Mouse (Mus musculus) forebrain, embryonic 14.5 days (tissue): Measurements from ENCODE around the gene Ifitm5. TPM values are rescaled to one million over a fixed set of nuclear protein-coding genes. Genes with fewer than 3 reads are reported as not detected.

Experiments
- ATAC-seq: fragments of 200-750 bp; cut with Nextera tagmentation; 2 replicates; pipeline ENCODE4 v1.8.0; 2017; ENCODE audit warnings: mild to moderate bottlenecking, moderate library complexity
- DNase-seq: peaks from one replicate; pipeline ENCODE4 v3.0.0-alpha.2; 2015; ENCODE audit warnings: low spot score
- H3K27ac ChIP-seq: fragments of 300-500 bp; sonication (generic); 2 replicates; pipeline ENCODE4 v1.5.1; 2014; ENCODE audit warnings: low read depth, mild to moderate bottlenecking, control low read depth, low read length, moderate library complexity
- H3K27me3 ChIP-seq: fragments of 300-500 bp; sonication (generic); replicated peaks from 2 replicates; pipeline ENCODE4 v1.6.1; 2014; ENCODE audit warnings: low read length, control low read depth, mixed read lengths; ENCODE audit not compliant: control insufficient read depth, insufficient read depth
- H3K36me3 ChIP-seq: fragments of 300-500 bp; sonication (generic); 2 replicates; pipeline ENCODE4 v1.6.1; 2014; ENCODE audit warnings: low read length, control low read depth; ENCODE audit not compliant: control insufficient read depth, insufficient read depth
- H3K4me1 ChIP-seq: fragments of 300-500 bp; sonication (generic); 2 replicates; pipeline ENCODE4 v1.6.1; 2014; ENCODE audit warnings: antibody characterized with exemption, low read length, control low read depth; ENCODE audit not compliant: control insufficient read depth, insufficient read depth
- H3K4me2 ChIP-seq: fragments of 300-500 bp; sonication (generic); 2 replicates; pipeline ENCODE4 v1.6.1; 2014; ENCODE audit warnings: mild to moderate bottlenecking, control low read depth, low read length
- H3K4me3 ChIP-seq: fragments of 300-500 bp; sonication (generic); 2 replicates; pipeline ENCODE4 v1.5.1; 2014; ENCODE audit warnings: low read depth, low read length, control low read depth
- H3K9ac ChIP-seq: fragments of 300-500 bp; sonication (generic); 2 replicates; pipeline ENCODE4 v1.6.1; 2014; ENCODE audit warnings: mild to moderate bottlenecking, low read length, control low read depth, moderate library complexity
- H3K9me3 ChIP-seq: fragments of 300-500 bp; sonication (generic); replicated peaks from 2 replicates; pipeline ENCODE4 v1.6.1; 2016; ENCODE audit warnings: low read length, control low read depth, mixed read lengths; ENCODE audit not compliant: control insufficient read depth
- WGBS: fragments of 180-500 bp; shearing (Covaris S2); extraction: QIAGEN DNeasy Blood & Tissue Kit; methylation state at CpG from one replicate; pipeline ENCODE4 v1.1.7; 2014; 5-methylcytosine and 5-hydroxymethylcytosine counted together
- polyA plus RNA-seq: library from polyadenylated mRNA; unstranded; fragments of >200 nt; fragmentation: Nextera tagmentation; extraction: Ambion mirVana; gene quantifications from 2 replicates; pipeline ENCODE4 v1.2.1, GENCODE M21; 2014

Gene Ifitm5
- polyA plus RNA-seq, 1 experiment from 2014 or later, result not detected

GRCm38 (mm10) chr7:140938896-140939295 is 11.2 kb downstream of the Ifitm5 start:
- ATAC-seq (no peak), DNase-seq (no peak)
- no peaks in the 10 kb centered on the region for H3K36me3 ChIP-seq
- H3K4me1 ChIP-seq, result no peaks in the 10 kb centered on the region
- no peaks in the 10 kb centered on the region for H3K9me3 ChIP-seq
- H3K4me2 ChIP-seq, result no peak overlapping the region
- 26% methylated on average over 2 of the region's 2 CpGs for WGBS
- no peak overlapping the region for H3K4me3 ChIP-seq
- no peak overlapping the region for H3K9ac ChIP-seq
- H3K27ac ChIP-seq, result no peak overlapping the region
- no peaks in the 10 kb centered on the region for H3K27me3 ChIP-seq

- WGBS, result 43% methylated on average over 3 of the region's 3 CpGs
- Histone ChIP-seq H3K9ac (no peak overlapping the region), H3K27me3 (no peaks in the 10 kb centered on the region), H3K36me3 (no peaks in the 10 kb centered on the region), H3K4me3 (no peak overlapping the region), H3K4me2 (no peak overlapping the region), H3K4me1 (no peaks in the 10 kb centered on the region), H3K27ac (no peak overlapping the region), H3K9me3 (no peaks in the 10 kb centered on the region)
- DNase-seq (no peak), ATAC-seq (no peak)
These were observed 11.7 kb downstream of the Ifitm5 start for GRCm38 (mm10) chr7:140938436-140938835.

GRCm38 (mm10) chr7:140927181-140927580 is 22.9 kb downstream of the Ifitm5 start:
- H3K4me3 ChIP-seq, result no peak overlapping the region
- H3K36me3 ChIP-seq, result no peaks in the 10 kb centered on the region
- no peak overlapping the region for H3K27ac ChIP-seq
- no peaks in the 10 kb centered on the region; the same call in 1 of the 2 replicates for H3K4me1 ChIP-seq
- DNase-seq (no peak), ATAC-seq (no peak)
- no peak overlapping the region for H3K9ac ChIP-seq
- H3K9me3 ChIP-seq, result no peaks in the 10 kb centered on the region
- no peak overlapping the region for H3K4me2 ChIP-seq
- peaks cover 26% of the 10 kb centered on the region for H3K27me3 ChIP-seq
- WGBS, result 93% methylated on average over 6 of the region's 6 CpGs

- ATAC-seq (peak; percentile 40; the same call in 1 of the 2 replicates), DNase-seq (no peak)
- no peaks in the 10 kb centered on the region for H3K9me3 ChIP-seq
- H3K4me1 ChIP-seq, result no peaks in the 10 kb centered on the region; the same call in 1 of the 2 replicates
- H3K4me3 ChIP-seq, result peak overlapping the region; percentile 42
- H3K9ac ChIP-seq, result peak overlapping the region; percentile 55
- no peaks in the 10 kb centered on the region for H3K36me3 ChIP-seq
- peak overlapping the region; percentile 93 for H3K4me2 ChIP-seq
- H3K27ac ChIP-seq, result no peak overlapping the region
- peaks cover 47% of the 10 kb centered on the region for H3K27me3 ChIP-seq
- 20% methylated on average over 30 of the region's 30 CpGs for WGBS
These were observed 26.9 kb downstream of the Ifitm5 start for GRCm38 (mm10) chr7:140923070-140923775.

- peak; percentile 46 for ATAC-seq
- DNase-seq, result peak; percentile 55
- 1% methylated on average over 49 of the region's 49 CpGs for WGBS
- Histone ChIP-seq H3K27me3 (peaks cover 47% of the 10 kb centered on the region), H3K36me3 (no peaks in the 10 kb centered on the region), H3K4me3 (peak overlapping the region; percentile 42), H3K27ac (no peak overlapping the region), H3K4me2 (peak overlapping the region; percentile 93), H3K9me3 (no peaks in the 10 kb centered on the region), H3K9ac (peak overlapping the region; percentile 55), H3K4me1 (no peaks in the 10 kb centered on the region; the same call in 1 of the 2 replicates)
These were observed 27.6 kb downstream of the Ifitm5 start for GRCm38 (mm10) chr7:140922398-140923069.

- DNase-seq (no peak), ATAC-seq (no peak)
- no peaks in the 10 kb centered on the region for H3K9me3 ChIP-seq
- H3K4me3 ChIP-seq, result 0 out of 2 replicates have a peak overlapping the region, but pooled peaks have one; percentile 42
- H3K4me2 ChIP-seq, result peak overlapping the region; percentile 93; the same call in 1 of the 2 replicates
- peaks cover 47% of the 10 kb centered on the region for H3K27me3 ChIP-seq
- H3K9ac ChIP-seq, result no peak overlapping the region
- H3K4me1 ChIP-seq, result no peaks in the 10 kb centered on the region; the same call in 1 of the 2 replicates
- H3K27ac ChIP-seq, result no peak overlapping the region
- H3K36me3 ChIP-seq, result no peaks in the 10 kb centered on the region
- WGBS, result 33% methylated on average over 22 of the region's 22 CpGs
These were observed 28.7 kb downstream of the Ifitm5 start for GRCm38 (mm10) chr7:140921225-140921975.

- no peaks in the 10 kb centered on the region; the same call in 1 of the 2 replicates for H3K4me1 ChIP-seq
- 77% methylated on average over 8 of the region's 8 CpGs for WGBS
- H3K9ac ChIP-seq, result no peak within 1 kb of the TSS
- H3K27ac ChIP-seq, result no peak within 1 kb of the TSS
- no peak for DNase-seq
- no peaks in the 10 kb centered on the region for H3K9me3 ChIP-seq
- no peak within 1 kb of the TSS; the same call in 1 of the 2 replicates for H3K4me2 ChIP-seq
- peaks cover 47% of the 10 kb centered on the region for H3K27me3 ChIP-seq
- H3K4me3 ChIP-seq, result 0 out of 2 replicates have a peak within 1 kb of the TSS, but pooled peaks have one; percentile 42
- ATAC-seq, result no peak
- no peaks in the 10 kb centered on the region for H3K36me3 ChIP-seq
These were observed 29.6 kb downstream of the Ifitm5 start, which contains the start of gene Nlrp6 for GRCm38 (mm10) chr7:140920418-140921029. TSS of gene Nlrp6 (plus strand) at chr7:140920902.

- no peak overlapping the region for H3K4me3 ChIP-seq
- WGBS, result 84% methylated on average over 4 of the region's 4 CpGs
- no peak for DNase-seq
These were observed 30.2 kb downstream of the Ifitm5 start for GRCm38 (mm10) chr7:140919911-140920310.

More at GRCm38 (mm10) chr7:140919911-140920310, 30.2 kb downstream of the Ifitm5 start:
- H3K9me3 ChIP-seq, result no peaks in the 10 kb centered on the region
- no peaks in the 10 kb centered on the region; the same call in 1 of the 2 replicates for H3K4me1 ChIP-seq
- H3K27ac ChIP-seq, result no peak overlapping the region
- ATAC-seq, result no peak
- no peak overlapping the region for H3K4me2 ChIP-seq
- no peak overlapping the region for H3K9ac ChIP-seq
- H3K36me3 ChIP-seq, result no peaks in the 10 kb centered on the region
- peaks cover 46% of the 10 kb centered on the region for H3K27me3 ChIP-seq
